Mouse (Mus musculus) liver, adult 2 months (tissue): ENCODE data around the gene Dcpp1.

ENCODE experiments used
- CTCF ChIP-seq: fragments of 200-500 bp; IDR thresholded peaks from 2 replicates; pipeline ENCODE4 v1.5.1; 2011; ENCODE audit warnings: low read depth, low read length, control low read depth
- POLR2A ChIP-seq: fragments of 200-500 bp; IDR thresholded peaks from 2 replicates; pipeline ENCODE4 v1.6.1; 2011; ENCODE audit warnings: low read length, control low read depth; ENCODE audit not compliant: insufficient read depth; ENCODE audit errors: extremely low read depth

GRCm38 (mm10) chr17:23843141-23843811, 37.4 kb upstream of the Dcpp1 start:
- peak; percentile 40 for TF ChIP-seq CTCF
- no peak for TF ChIP-seq POLR2A
